Mouse (Mus musculus) stomach, postnatal 0 days (tissue): ENCODE data around the gene Padi3. TPM values are rescaled to one million over a fixed set of nuclear protein-coding genes. Genes with fewer than 3 reads are reported as not detected.
A peak's percentile ranks its signal among the peaks of the same experiment; 100 is the strongest.

Experiments
- ATAC-seq: fragments of 200-750 bp; cut with Nextera tagmentation; 2 replicates; pipeline ENCODE4 v1.8.0; 2017; ENCODE audit not compliant: low FRiP score, low TSS enrichment
- DNase-seq: peaks from one replicate; pipeline ENCODE4 v3.0.0-alpha.2; 2016; ENCODE audit warnings: low spot score
- H3K27ac ChIP-seq: fragments of 300-500 bp; sonication (generic); replicated peaks from 2 replicates; pipeline ENCODE4 v1.5.1; 2014; ENCODE audit warnings: mild to moderate bottlenecking, control low read depth
- H3K27me3 ChIP-seq: fragments of 300-500 bp; sonication (generic); 2 replicates; pipeline ENCODE4 v1.6.1; 2014; ENCODE audit warnings: low read length; ENCODE audit not compliant: control insufficient read depth, insufficient read depth
- H3K36me3 ChIP-seq: fragments of 300-500 bp; sonication (generic); 2 replicates; pipeline ENCODE4 v1.6.1; 2014; ENCODE audit warnings: low read length, mixed read lengths; ENCODE audit not compliant: control insufficient read depth, insufficient read depth
- H3K4me1 ChIP-seq: fragments of 300-500 bp; sonication (generic); replicated peaks from 2 replicates; pipeline ENCODE4 v1.6.1; 2014; ENCODE audit warnings: antibody characterized with exemption; ENCODE audit not compliant: control insufficient read depth, insufficient read depth
- H3K4me2 ChIP-seq: fragments of 300-500 bp; sonication (generic); replicated peaks from 2 replicates; pipeline ENCODE4 v1.6.1; 2014; ENCODE audit warnings: low read depth, mild to moderate bottlenecking, control low read depth, moderate library complexity
- H3K4me3 ChIP-seq: fragments of 300-500 bp; sonication (generic); 2 replicates; pipeline ENCODE4 v1.5.1; 2014; ENCODE audit warnings: low read depth, low read length, control low read depth
- H3K9ac ChIP-seq: fragments of 300-500 bp; sonication (generic); 2 replicates; pipeline ENCODE4 v1.6.1; 2014; ENCODE audit warnings: mild to moderate bottlenecking, low read length, control low read depth, mixed read lengths
- H3K9me3 ChIP-seq: fragments of 300-500 bp; sonication (generic); 2 replicates; pipeline ENCODE4 v1.6.1; 2016; ENCODE audit warnings: low read length; ENCODE audit not compliant: control insufficient read depth
- CTCF ChIP-seq: IDR thresholded peaks from 2 replicates; pipeline ENCODE4 v1.5.1; 2016; ENCODE audit warnings: antibody characterized with exemption, low read depth, mild to moderate bottlenecking, moderate library complexity
- EP300 ChIP-seq: optimal IDR thresholded peaks from 2 replicates; pipeline ENCODE3; 2016; ENCODE audit warnings: antibody characterized with exemption
- WGBS: fragments of 180-500 bp; shearing (Covaris S2); extraction: QIAGEN DNeasy Blood & Tissue Kit; methylation state at CpG from one replicate; pipeline ENCODE4 v1.1.7; 2014; 5-methylcytosine and 5-hydroxymethylcytosine counted together
- polyA plus RNA-seq: library from polyadenylated mRNA; unstranded; fragments of >200 nt; fragmentation: Nextera tagmentation; extraction: Ambion mirVana; gene quantifications from 2 replicates; pipeline ENCODE4 v1.2.1, GENCODE M21; 2015

The Padi3 gene
- polyA plus RNA-seq, 1 experiment from 2014 or later: 0.02 TPM

- Histone ChIP-seq H3K9ac (no peak overlapping the region), H3K4me1 (no peaks in the 10 kb centered on the region), H3K4me3 (no peak overlapping the region), H3K36me3 (no peaks in the 10 kb centered on the region), H3K4me2 (no peak overlapping the region), H3K9me3 (no peaks in the 10 kb centered on the region), H3K27ac (no peak overlapping the region), H3K27me3 (no peaks in the 10 kb centered on the region)
- TF ChIP-seq EP300: no peak
- TF ChIP-seq CTCF: no peak
- no peak for DNase-seq
- no peak for ATAC-seq
- 78% methylated on average over 16 of the region's 16 CpGs for WGBS
These were observed 19.4 kb downstream of the Padi3 start for GRCm38 (mm10) chr4:140791071-140791470.

- no peak for TF ChIP-seq CTCF
- no peak for TF ChIP-seq EP300
- DNase-seq: no peak
- no peaks in the 10 kb centered on the region for H3K27me3 ChIP-seq
- H3K4me3 ChIP-seq: no peak overlapping the region
- H3K9me3 ChIP-seq: no peaks in the 10 kb centered on the region
- 79% methylated on average over 4 of the region's 4 CpGs for WGBS
- no peak overlapping the region for H3K27ac ChIP-seq
- ATAC-seq: no peak
- H3K4me1 ChIP-seq: no peaks in the 10 kb centered on the region
- H3K4me2 ChIP-seq: no peak overlapping the region
- H3K36me3 ChIP-seq: no peaks in the 10 kb centered on the region
- no peak overlapping the region for H3K9ac ChIP-seq
These were observed 20.5 kb downstream of the Padi3 start for GRCm38 (mm10) chr4:140789983-140790382.

- Histone ChIP-seq H3K4me1 (no peaks in the 10 kb centered on the region), H3K4me2 (no peak overlapping the region), H3K27ac (no peak overlapping the region), H3K9me3 (no peaks in the 10 kb centered on the region), H3K27me3 (no peaks in the 10 kb centered on the region), H3K4me3 (no peak overlapping the region), H3K36me3 (no peaks in the 10 kb centered on the region), H3K9ac (no peak overlapping the region)
- 44% methylated on average over 6 of the region's 6 CpGs for WGBS
- DNase-seq (peak; percentile 73), ATAC-seq (0 out of 2 replicates have a peak, but pooled peaks have one; percentile 15)
- TF ChIP-seq CTCF (peak; percentile 94), EP300 (no peak)
These were observed 21.5 kb downstream of the Padi3 start for GRCm38 (mm10) chr4:140788983-140789382.

- no peaks in the 10 kb centered on the region for H3K27me3 ChIP-seq
- no peaks in the 10 kb centered on the region for H3K36me3 ChIP-seq
- 73% methylated on average over 6 of the region's 6 CpGs for WGBS
- no peak for ATAC-seq
- TF ChIP-seq EP300 (no peak), CTCF (no peak)
- H3K4me3 ChIP-seq: no peak overlapping the region
- no peak overlapping the region for H3K27ac ChIP-seq
- DNase-seq: no peak
- no peaks in the 10 kb centered on the region for H3K9me3 ChIP-seq
- H3K4me2 ChIP-seq: no peak overlapping the region
- no peaks in the 10 kb centered on the region for H3K4me1 ChIP-seq
- no peak overlapping the region for H3K9ac ChIP-seq
These were observed 22.2 kb downstream of the Padi3 start for GRCm38 (mm10) chr4:140788264-140788663.

- H3K4me2 ChIP-seq: no peak overlapping the region
- H3K9me3 ChIP-seq: no peaks in the 10 kb centered on the region
- ATAC-seq: no peak
- no peak for TF ChIP-seq EP300
- no peak for TF ChIP-seq CTCF
- no peak overlapping the region for H3K9ac ChIP-seq
- H3K27me3 ChIP-seq: no peaks in the 10 kb centered on the region
- H3K4me3 ChIP-seq: no peak overlapping the region
- 53% methylated on average over 4 of the region's 4 CpGs for WGBS
- H3K4me1 ChIP-seq: no peaks in the 10 kb centered on the region
- H3K36me3 ChIP-seq: no peaks in the 10 kb centered on the region
- DNase-seq: no peak
- no peak overlapping the region for H3K27ac ChIP-seq
These were observed 23.0 kb downstream of the Padi3 start for GRCm38 (mm10) chr4:140787414-140787813.

- Histone ChIP-seq H3K36me3 (no peaks in the 10 kb centered on the region), H3K9me3 (no peaks in the 10 kb centered on the region), H3K4me3 (no peak overlapping the region), H3K9ac (no peak overlapping the region), H3K4me2 (no peak overlapping the region), H3K4me1 (no peaks in the 10 kb centered on the region), H3K27me3 (no peaks in the 10 kb centered on the region), H3K27ac (no peak overlapping the region)
- WGBS: 58% methylated on average over 5 of the region's 5 CpGs
- ATAC-seq: no peak
- TF ChIP-seq CTCF (no peak), EP300 (no peak)
- no peak for DNase-seq
These were observed 25.2 kb downstream of the Padi3 start for GRCm38 (mm10) chr4:140785217-140785616.
